Mouse (Mus musculus) myocyte (in vitro differentiated cells): ENCODE results near the gene Rrn3.

Experiments
- CEBPB ChIP-seq: IDR thresholded peaks from 2 replicates; pipeline ENCODE4 v1.6.1; 2011; ENCODE audit warnings: mild to moderate bottlenecking, moderate library complexity; ENCODE audit not compliant: poor library complexity, insufficient read depth, severe bottlenecking
- E2F4 ChIP-seq: IDR thresholded peaks from one replicate; pipeline ENCODE4 v1.6.1; 2011; ENCODE audit warnings: mild to moderate bottlenecking, control low read depth, moderate library complexity; ENCODE audit not compliant: insufficient read depth
- MAX ChIP-seq: IDR thresholded peaks from one replicate; pipeline ENCODE4 v1.6.1; 2011; ENCODE audit warnings: low read depth, mild to moderate bottlenecking, control low read depth
- MYOD1 ChIP-seq, 3 experiments: IDR thresholded peaks; one replicate each; pipeline ENCODE4 v1.6.1; 2011; ENCODE audit warnings: control low read depth in 2 of 3, low read depth in 2 of 3, mild to moderate bottlenecking in 2 of 3, moderate library complexity in 1 of 3; ENCODE audit not compliant: insufficient read length in 2 of 3, control insufficient read depth in 1 of 3
- MYOG ChIP-seq, 3 experiments: IDR thresholded peaks; one replicate each; pipeline ENCODE4 v1.6.1; 2011; ENCODE audit warnings: control low read depth in 2 of 3, low read depth in 2 of 3, mild to moderate bottlenecking in 2 of 3; ENCODE audit not compliant: insufficient read length in 2 of 3, control insufficient read depth in 1 of 3, insufficient read depth in 1 of 3
- POLR2A ChIP-seq: IDR thresholded peaks from one replicate; pipeline ENCODE4 v1.6.1; 2011; ENCODE audit warnings: low read depth, mild to moderate bottlenecking, control low read depth, moderate library complexity; ENCODE audit not compliant: insufficient read length
- POLR2AphosphoS2 ChIP-seq: IDR thresholded peaks from one replicate; pipeline ENCODE4 v1.6.1; 2011; ENCODE audit warnings: low read depth, control low read depth; ENCODE audit not compliant: insufficient read length
- TCF12 ChIP-seq: IDR thresholded peaks from one replicate; pipeline ENCODE4 v1.6.1; 2011; ENCODE audit warnings: mild to moderate bottlenecking, control low read depth; ENCODE audit not compliant: poor library complexity, insufficient read depth, severe bottlenecking
- TCF3 ChIP-seq: IDR thresholded peaks from one replicate; pipeline ENCODE4 v1.6.1; 2011; ENCODE audit warnings: low read depth, control low read depth; ENCODE audit not compliant: insufficient read length
- USF1 ChIP-seq: IDR thresholded peaks from one replicate; pipeline ENCODE4 v1.6.1; 2011; ENCODE audit warnings: low read depth, mild to moderate bottlenecking, control low read depth, moderate library complexity

- TF ChIP-seq TCF3 (no peak), POLR2A (no peak), MAX (no peak), MYOG (IDR thresholded peaks at IDR 0.05; ENCODE audit: control insufficient read depth in 1 of 3, insufficient read depth in 1 of 3, insufficient read length in 2 of 3, low read depth in 2 of 3) (no peak), USF1 (no peak), E2F4 (no peak), MYOD1 (IDR thresholded peaks at IDR 0.05; ENCODE audit: control insufficient read depth in 1 of 3, insufficient read length in 2 of 3, low read depth in 2 of 3) (no peak), CEBPB (no peak), POLR2AphosphoS2 (no peak), TCF12 (no peak)
Observed at GRCm38 (mm10) chr16:13766367-13766766, 14.1 kb upstream of the Rrn3 start.
